Mouse (Mus musculus) liver, embryonic 13.5 days (tissue): ENCODE measurements around the gene Pgghg. TPM values are rescaled to one million over a fixed set of nuclear protein-coding genes. Genes with fewer than 3 reads are reported as not detected.

Source experiments
- ATAC-seq: fragments of 200-750 bp; cut with Nextera tagmentation; 2 replicates; pipeline ENCODE4 v1.8.0; 2017; ENCODE audit warnings: low read depth, mild to moderate bottlenecking, moderate number of reproducible peaks, moderate library complexity
- DNase-seq: peaks from one replicate; pipeline ENCODE4 v3.0.0; 2022
- H3K27ac ChIP-seq: fragments of 300-500 bp; sonication (generic); 2 replicates; pipeline ENCODE4 v1.5.1; 2015; ENCODE audit warnings: moderate library complexity, mild to moderate bottlenecking, inconsistent platforms
- H3K27me3 ChIP-seq: fragments of 300-500 bp; sonication (generic); 2 replicates; pipeline ENCODE4 v1.6.1; 2015; ENCODE audit warnings: mild to moderate bottlenecking, inconsistent platforms
- H3K36me3 ChIP-seq: fragments of 300-500 bp; sonication (generic); 2 replicates; pipeline ENCODE4 v1.6.1; 2015; ENCODE audit warnings: mild to moderate bottlenecking, inconsistent platforms
- H3K4me1 ChIP-seq: fragments of 300-500 bp; sonication (generic); replicated peaks from 2 replicates; pipeline ENCODE4 v1.6.1; 2015; ENCODE audit warnings: inconsistent platforms
- H3K4me2 ChIP-seq: fragments of 300-500 bp; sonication (generic); 2 replicates; pipeline ENCODE4 v1.6.1; 2015; ENCODE audit warnings: inconsistent platforms, mild to moderate bottlenecking, moderate library complexity
- H3K4me3 ChIP-seq: fragments of 300-500 bp; sonication (generic); replicated peaks from 2 replicates; pipeline ENCODE4 v1.5.1; 2015; ENCODE audit warnings: mild to moderate bottlenecking, inconsistent platforms
- H3K9ac ChIP-seq: fragments of 300-500 bp; sonication (generic); 2 replicates; pipeline ENCODE4 v1.6.1; 2015; ENCODE audit warnings: mild to moderate bottlenecking, inconsistent platforms
- H3K9me3 ChIP-seq: fragments of 300-500 bp; sonication (generic); replicated peaks from 2 replicates; pipeline ENCODE4 v1.6.1; 2016; ENCODE audit warnings: inconsistent platforms
- WGBS: fragments of 180-500 bp; shearing (Covaris S2); methylation state at CpG from one replicate; pipeline ENCODE4 v1.1.7; 2015; ENCODE audit not compliant: insufficient replicate concordance; 5-methylcytosine and 5-hydroxymethylcytosine counted together
- polyA plus RNA-seq: library from polyadenylated mRNA; unstranded; fragments of >200 nt; fragmentation: Nextera tagmentation; extraction: Ambion mirVana; gene quantifications from 2 replicates; pipeline ENCODE4 v1.2.1, GENCODE M21; 2015

Gene Pgghg
- polyA plus RNA-seq, result 5.0 and 5.9 TPM in 2 replicates

DNA sequence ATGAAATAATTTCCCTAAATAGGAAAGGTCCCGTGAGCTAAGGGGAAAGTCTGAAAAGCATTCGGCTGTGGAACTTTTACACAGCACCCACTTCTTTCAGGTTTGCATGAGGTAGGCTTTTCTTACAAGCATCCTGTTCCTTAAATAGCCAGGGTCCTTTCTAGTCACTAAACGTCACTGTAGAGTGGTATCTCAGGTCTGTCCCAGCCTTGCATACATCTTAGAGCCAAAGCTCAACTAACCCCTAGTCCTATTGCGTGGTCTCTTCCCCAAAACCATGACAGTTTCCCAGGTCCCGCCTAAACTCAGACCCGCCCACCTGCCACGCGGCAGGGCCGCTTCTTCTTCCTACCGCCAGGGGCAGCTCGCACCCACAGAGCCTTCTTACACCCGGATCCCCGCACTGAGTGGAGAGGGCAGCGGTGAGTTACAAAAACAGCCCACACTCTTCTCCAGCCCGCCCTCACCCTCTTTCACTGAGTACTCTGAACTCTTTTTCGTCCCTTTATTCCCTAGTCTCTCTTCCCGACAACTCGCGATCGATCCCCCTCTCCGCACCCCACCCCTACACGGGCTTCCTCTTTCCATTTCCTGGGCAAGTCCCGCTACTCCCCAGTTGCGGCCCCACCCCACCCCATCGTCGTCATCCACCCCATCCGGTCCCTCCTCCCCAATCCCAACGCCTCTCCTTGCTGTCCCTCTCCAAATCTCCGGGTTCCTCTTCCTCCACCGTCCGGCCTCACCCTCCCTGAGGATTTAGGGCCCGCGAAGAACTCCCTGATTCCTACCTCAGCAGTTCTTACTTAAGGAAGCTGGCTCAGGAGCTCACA is at the start of gene Pgghg:
Gene Pgghg (plus strand): TSS at position 170 of the 830 bp plus-strand sequence.
- DNase-seq, result peak; percentile 69
- Histone ChIP-seq H3K27me3 (peaks cover 12% of the 10 kb centered on the region), H3K4me1 (peaks cover 47% of the 10 kb centered on the region), H3K9ac (peak within 1 kb of the TSS; percentile 73), H3K9me3 (no peaks in the 10 kb centered on the region), H3K4me2 (peak within 1 kb of the TSS; percentile 77), H3K4me3 (peak within 1 kb of the TSS; percentile 64), H3K36me3 (peaks cover 18% of the 10 kb centered on the region), H3K27ac (peak within 1 kb of the TSS; percentile 84)
- ATAC-seq, result peak; percentile 86
- WGBS, result 2% methylated on average over 33 of the region's 33 CpGs

DNA sequence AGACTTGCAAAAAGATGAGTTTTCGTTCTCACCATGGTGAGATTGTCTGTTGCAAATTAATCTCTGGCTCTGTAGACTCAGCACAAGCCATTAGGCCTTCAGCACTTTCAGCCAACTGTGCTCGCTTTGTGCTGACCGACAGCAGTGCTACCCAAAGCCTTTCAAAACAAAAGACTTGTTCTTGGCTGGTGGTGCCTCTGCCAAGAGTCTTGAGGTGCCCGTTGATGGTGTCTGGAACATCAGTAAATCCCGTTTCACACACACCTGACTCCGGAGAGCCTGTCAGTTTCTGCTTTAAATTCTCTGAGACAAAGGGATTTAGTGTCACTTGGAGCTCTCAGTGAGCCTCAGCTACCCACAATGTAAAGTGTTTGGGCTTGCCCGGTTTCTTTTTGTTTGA is 47.2 kb upstream of the Pgghg start:
- Histone ChIP-seq H3K4me1 (no peaks in the 10 kb centered on the region), H3K27ac (no peak overlapping the region), H3K9ac (no peak overlapping the region), H3K4me2 (no peak overlapping the region), H3K9me3 (no peaks in the 10 kb centered on the region), H3K36me3 (peaks cover 83% of the 10 kb centered on the region), H3K27me3 (no peaks in the 10 kb centered on the region), H3K4me3 (no peak overlapping the region)
- ATAC-seq (no peak), DNase-seq (no peak)
- 79% methylated on average over 7 of the region's 7 CpGs for WGBS

DNA sequence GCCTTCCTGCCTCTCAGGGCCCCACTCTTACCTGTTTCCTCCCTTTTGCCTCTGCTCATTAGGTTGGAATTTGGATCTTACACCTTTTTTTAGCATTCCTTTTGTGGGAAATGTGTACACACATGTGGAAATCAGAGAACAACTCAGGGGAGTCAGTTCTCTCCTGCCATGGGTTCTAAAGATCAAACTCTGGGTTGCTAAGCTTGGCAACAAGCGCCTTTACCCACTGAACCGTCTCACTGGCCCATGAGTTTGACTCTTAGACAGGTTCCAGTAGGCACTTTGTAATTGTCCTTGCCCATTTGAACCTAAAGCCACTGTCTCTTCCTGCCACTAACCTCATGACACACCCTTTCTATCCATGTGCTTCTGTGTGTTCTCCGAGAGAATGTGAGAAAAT is 46.6 kb upstream of the Pgghg start:
- Histone ChIP-seq H3K9ac (no peak overlapping the region), H3K27ac (no peak overlapping the region; the same call in 1 of the 2 replicates), H3K27me3 (no peaks in the 10 kb centered on the region), H3K36me3 (peaks cover 79% of the 10 kb centered on the region), H3K9me3 (no peaks in the 10 kb centered on the region), H3K4me3 (no peak overlapping the region), H3K4me1 (no peaks in the 10 kb centered on the region), H3K4me2 (no peak overlapping the region)
- WGBS, result 88% methylated on average over 3 of the region's 3 CpGs
- ATAC-seq, result no peak
- no peak for DNase-seq

DNA sequence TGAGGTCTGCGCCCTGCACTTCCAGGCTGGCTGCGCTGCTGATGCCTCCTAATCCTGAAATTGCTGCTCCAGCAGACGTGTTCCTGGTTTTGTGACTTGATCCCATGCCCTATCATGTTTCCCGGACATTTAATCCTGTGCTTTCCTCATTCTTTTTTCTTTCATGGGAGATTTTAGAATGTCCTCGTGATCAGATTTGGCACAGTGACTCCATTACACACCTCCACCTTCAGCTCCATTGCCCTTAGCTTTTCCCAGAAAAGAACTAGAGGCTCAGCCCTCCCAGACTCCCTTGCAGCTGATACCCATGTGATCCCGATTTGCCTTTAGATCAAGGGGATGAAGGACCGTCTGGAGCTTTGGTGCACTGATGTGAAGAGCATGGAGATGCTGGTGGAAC is 43.3 kb upstream of the Pgghg start:
- Histone ChIP-seq H3K27me3 (no peaks in the 10 kb centered on the region), H3K36me3 (peaks cover 58% of the 10 kb centered on the region), H3K4me3 (no peak overlapping the region), H3K4me2 (no peak overlapping the region), H3K4me1 (no peaks in the 10 kb centered on the region), H3K9ac (no peak overlapping the region), H3K9me3 (no peaks in the 10 kb centered on the region), H3K27ac (no peak overlapping the region)
- no peak for ATAC-seq
- DNase-seq, result no peak
- 85% methylated on average over 7 of the region's 7 CpGs for WGBS

DNA sequence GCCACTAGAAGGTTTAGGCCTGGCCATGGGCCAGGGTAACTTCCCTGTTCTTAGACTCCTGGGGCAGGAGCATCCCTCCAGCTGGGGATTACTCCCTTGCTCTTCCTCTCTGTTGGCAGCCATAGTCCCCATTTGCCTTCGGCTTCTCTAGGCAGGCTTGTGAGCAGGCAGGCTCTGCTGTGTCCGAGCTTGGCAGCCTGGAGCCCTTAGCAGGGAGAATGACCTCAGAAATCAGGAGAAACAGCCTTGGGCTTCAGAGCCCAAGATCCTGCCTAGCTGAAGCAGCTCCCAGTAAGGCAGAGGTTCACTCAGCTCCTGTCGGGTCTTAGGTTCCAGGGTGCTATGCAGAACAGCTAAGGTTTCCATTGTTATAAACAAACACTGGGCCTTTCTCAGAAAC is 42.1 kb upstream of the Pgghg start:
- 0 out of 2 replicates have a peak, but pooled peaks cover under 1% of the 10 kb centered on the region for H3K4me1 ChIP-seq
- H3K27me3 ChIP-seq, result no peaks in the 10 kb centered on the region
- no peak overlapping the region for H3K4me2 ChIP-seq
- 71% methylated on average over 3 of the region's 3 CpGs for WGBS
- peaks cover 46% of the 10 kb centered on the region for H3K36me3 ChIP-seq
- no peak overlapping the region for H3K4me3 ChIP-seq
- DNase-seq, result no peak
- no peak overlapping the region for H3K27ac ChIP-seq
- H3K9me3 ChIP-seq, result no peaks in the 10 kb centered on the region
- ATAC-seq, result no peak
- H3K9ac ChIP-seq, result no peak overlapping the region

DNA sequence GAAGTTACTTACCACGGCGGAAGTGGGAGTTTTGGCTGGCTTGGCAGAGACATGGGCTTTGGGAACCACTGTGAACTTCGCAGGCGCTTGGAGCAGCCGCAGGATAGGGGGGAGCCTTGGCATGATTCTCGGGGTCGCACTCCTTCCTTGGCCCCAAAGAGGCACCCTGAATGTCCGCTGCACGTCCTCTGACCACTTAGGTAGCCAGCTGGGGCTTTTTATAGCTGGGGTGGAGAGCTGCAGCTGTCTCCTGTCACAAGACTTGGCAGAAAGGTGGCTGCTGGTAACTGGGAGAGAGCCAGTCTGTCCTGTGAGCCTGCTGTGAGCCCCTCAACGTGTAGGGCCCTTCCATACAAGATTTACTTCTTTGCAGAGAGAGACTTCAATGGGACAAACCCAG is 41.0 kb upstream of the Pgghg start, which contains the start of gene Cox8b:
Gene Cox8b (minus strand): TSS at position 227 of the 400 bp plus-strand sequence.
- Histone ChIP-seq H3K36me3 (peaks cover 37% of the 10 kb centered on the region), H3K4me2 (no peak within 1 kb of the TSS), H3K4me1 (0 out of 2 replicates have a peak, but pooled peaks cover 4% of the 10 kb centered on the region), H3K27me3 (no peaks in the 10 kb centered on the region), H3K9ac (no peak within 1 kb of the TSS), H3K4me3 (no peak within 1 kb of the TSS), H3K27ac (no peak within 1 kb of the TSS), H3K9me3 (no peaks in the 10 kb centered on the region)
- WGBS, result 68% methylated on average over 10 of the region's 10 CpGs
- no peak for DNase-seq
- no peak for ATAC-seq

DNA sequence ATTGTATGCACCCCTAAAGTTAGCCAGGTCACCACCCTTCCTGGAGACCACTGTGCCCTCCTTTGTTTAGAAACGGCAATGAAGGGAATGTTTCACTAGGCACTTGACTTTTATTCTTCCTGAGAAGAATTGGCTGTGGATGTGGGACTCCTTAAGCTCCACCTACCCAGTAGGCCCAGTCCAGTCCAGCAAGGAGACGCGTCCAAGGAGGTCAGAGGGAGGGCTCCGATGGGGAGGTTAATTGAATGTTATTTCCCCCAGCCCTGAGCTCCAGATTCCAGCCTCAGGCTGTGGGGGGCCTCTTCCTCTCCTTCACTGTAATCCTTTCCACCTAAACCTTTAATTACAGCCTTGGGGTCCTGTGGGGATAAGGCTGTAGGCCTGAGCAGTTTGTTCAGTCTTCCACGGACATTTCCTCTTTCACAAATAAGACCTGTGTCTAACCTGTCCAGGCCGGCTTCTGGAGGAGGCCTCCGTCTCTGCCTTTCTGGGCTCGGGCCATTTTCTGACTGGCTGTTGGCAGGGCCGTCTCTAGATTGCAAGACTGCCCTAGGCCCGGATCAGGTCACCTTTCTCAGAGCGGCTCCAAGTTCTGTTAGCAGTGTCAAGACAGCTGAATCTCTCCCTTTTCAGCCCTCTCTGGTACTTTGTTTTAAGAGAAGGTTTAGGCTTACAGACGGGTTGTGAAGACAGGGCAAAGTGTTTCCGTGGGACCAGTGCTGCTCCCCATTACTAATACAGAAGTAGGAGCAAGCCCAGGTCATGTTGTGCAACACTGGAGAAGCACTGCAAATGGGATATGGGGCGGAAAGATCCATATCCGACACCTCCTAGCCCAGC is 38.9 kb upstream of the Pgghg start:
- DNase-seq, result no peak
- Histone ChIP-seq H3K27ac (no peak overlapping the region), H3K9me3 (no peaks in the 10 kb centered on the region), H3K4me1 (peaks cover 4% of the 10 kb centered on the region; the same call in 1 of the 2 replicates), H3K9ac (no peak overlapping the region), H3K4me3 (no peak overlapping the region), H3K27me3 (no peaks in the 10 kb centered on the region), H3K36me3 (peaks cover 20% of the 10 kb centered on the region), H3K4me2 (no peak overlapping the region)
- WGBS, result 73% methylated on average over 15 of the region's 15 CpGs
- ATAC-seq, result no peak

DNA sequence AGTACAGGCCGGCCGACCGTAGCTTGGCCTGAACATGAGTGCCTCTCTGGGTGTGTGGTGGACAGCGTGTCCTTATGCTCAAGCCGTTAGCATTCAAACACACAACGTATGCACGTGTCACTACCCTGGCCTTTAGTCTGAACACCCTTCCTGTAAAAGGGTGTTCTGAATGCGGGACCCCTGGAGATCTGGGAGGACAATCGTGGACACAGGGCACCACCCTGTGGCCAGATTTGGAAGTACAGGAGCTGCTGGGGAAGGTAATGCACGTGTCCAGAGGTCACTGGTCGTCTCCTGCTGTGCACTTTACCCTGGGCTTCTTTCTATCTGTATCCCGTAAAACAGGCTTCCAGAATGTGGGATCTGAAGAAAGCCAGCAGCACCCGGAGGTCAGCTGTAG is 38.0 kb upstream of the Pgghg start:
- no peak overlapping the region for H3K9ac ChIP-seq

DNA sequence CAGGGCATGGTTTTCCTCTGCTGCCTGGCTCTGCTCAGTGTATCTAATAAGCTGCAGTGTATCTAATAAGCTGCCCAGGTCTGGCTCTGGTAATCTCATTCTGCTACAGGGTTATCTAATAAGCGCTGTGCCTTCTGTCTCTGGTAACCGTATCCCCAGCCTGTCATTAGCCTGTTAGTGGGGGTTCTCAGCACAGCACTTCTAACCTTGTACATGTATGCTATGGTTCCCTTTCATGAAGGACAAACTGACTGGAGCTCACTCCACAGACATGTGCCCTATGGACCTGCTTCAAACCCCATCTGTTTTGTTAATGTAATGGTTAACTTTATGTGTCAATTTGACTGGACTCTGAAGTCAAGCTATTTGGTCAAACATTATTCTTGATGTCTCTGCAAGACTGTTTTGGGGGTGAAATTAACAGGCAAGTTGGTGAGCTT is 35.5 kb upstream of the Pgghg start:
- Histone ChIP-seq H3K9me3 (no peaks in the 10 kb centered on the region), H3K4me1 (peaks cover 14% of the 10 kb centered on the region), H3K27me3 (no peaks in the 10 kb centered on the region), H3K27ac (peak overlapping the region; percentile 75), H3K4me2 (peak overlapping the region; percentile 42), H3K9ac (no peak overlapping the region), H3K4me3 (no peak overlapping the region; the same call in 1 of the 2 replicates), H3K36me3 (no peaks in the 10 kb centered on the region)
- WGBS, result 26% methylated on average over 2 of the region's 2 CpGs
- ATAC-seq (peak; percentile 36), DNase-seq (no peak)

More for the DNA sequence above, 38.0 kb upstream of the Pgghg start:
- Histone ChIP-seq H3K27me3 (no peaks in the 10 kb centered on the region), H3K9me3 (no peaks in the 10 kb centered on the region), H3K4me3 (no peak overlapping the region), H3K4me1 (peaks cover 4% of the 10 kb centered on the region), H3K27ac (no peak overlapping the region), H3K36me3 (peaks cover 10% of the 10 kb centered on the region), H3K4me2 (no peak overlapping the region)
- WGBS, result 28% methylated on average over 13 of the region's 13 CpGs
- peak; percentile 55 for DNase-seq
- ATAC-seq, result peak; percentile 37

DNA sequence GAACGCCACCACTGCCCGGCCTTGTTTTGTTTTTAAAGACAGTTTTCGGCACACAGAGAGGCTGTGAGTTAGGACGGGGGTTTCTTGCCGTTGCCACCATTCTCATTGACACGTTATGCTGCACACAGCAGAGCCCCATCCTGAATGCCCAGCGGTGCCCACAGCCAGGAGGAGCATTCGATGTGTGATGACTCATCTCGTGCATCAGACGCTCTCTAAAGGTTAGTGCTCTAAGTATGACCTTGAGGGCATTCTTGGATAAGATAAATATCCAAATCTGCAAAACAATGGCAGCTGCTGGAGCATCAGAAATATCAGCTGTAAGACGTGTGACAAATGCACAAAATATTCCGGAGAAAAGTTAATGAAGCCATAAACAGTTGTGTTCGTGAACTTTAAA is 34.1 kb upstream of the Pgghg start:
- ATAC-seq (no peak), DNase-seq (no peak)
- H3K36me3 ChIP-seq, result no peaks in the 10 kb centered on the region
- no peaks in the 10 kb centered on the region for H3K27me3 ChIP-seq
- H3K4me3 ChIP-seq, result 0 out of 2 replicates have a peak overlapping the region, but pooled peaks have one; percentile 14
- 70% methylated on average over 13 of the region's 13 CpGs for WGBS
- H3K9me3 ChIP-seq, result no peaks in the 10 kb centered on the region
- H3K4me2 ChIP-seq, result peak overlapping the region; percentile 42
- peak overlapping the region; percentile 75; the same call in 1 of the 2 replicates for H3K27ac ChIP-seq
- H3K4me1 ChIP-seq, result peaks cover 14% of the 10 kb centered on the region
- H3K9ac ChIP-seq, result no peak overlapping the region; the same call in 1 of the 2 replicates

DNA sequence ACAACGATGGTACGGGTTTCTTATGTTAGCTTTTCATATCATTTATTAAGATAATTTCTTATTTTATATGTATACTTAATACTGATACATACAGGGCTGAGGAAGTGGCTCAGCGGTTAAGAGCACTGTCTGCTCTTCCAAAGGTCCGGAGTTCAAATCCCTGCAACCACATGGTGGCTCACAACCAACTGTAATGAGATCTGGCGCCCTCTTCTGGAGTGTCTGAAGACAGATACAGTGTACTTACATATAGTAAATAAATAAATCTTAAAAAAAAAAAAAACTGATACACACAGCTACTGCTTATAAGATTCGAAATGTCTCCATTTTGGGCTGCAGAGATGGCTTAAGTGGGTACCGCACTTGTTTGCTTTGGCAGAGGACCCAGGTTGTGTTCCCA is 33.5 kb upstream of the Pgghg start:
- DNase-seq (no peak), ATAC-seq (no peak)
- Histone ChIP-seq H3K4me3 (no peak overlapping the region), H3K36me3 (no peaks in the 10 kb centered on the region), H3K9me3 (no peaks in the 10 kb centered on the region), H3K9ac (no peak overlapping the region), H3K4me1 (peaks cover 20% of the 10 kb centered on the region), H3K27ac (peak overlapping the region; percentile 71; the same call in 1 of the 2 replicates), H3K27me3 (0 out of 2 replicates have a peak, but pooled peaks cover 2% of the 10 kb centered on the region), H3K4me2 (no peak overlapping the region)
- WGBS, result 69% methylated on average over 7 of the region's 7 CpGs
